Mouse (Mus musculus): ENCODE measurements at regions not wholly inside any gene's neighbourhood (a gene's known extent, or its start where the extent isn't known, plus 50 kb on each side); places are given as distances from the start of the nearest gene placed in this dataset.

GRCm38 (mm10) chr15:61342618-61343017 is 419.8 kb upstream of the A1bg start:
- Histone ChIP-seq H3K27me3 (ENCODE audit: insufficient read depth, low read length) (no peaks in the 10 kb centered on the region), H3K9me3 (ENCODE audit: low read length) (no peaks in the 10 kb centered on the region), H3K36me3 (ENCODE audit: insufficient read depth, low read length) (no peaks in the 10 kb centered on the region), H3K4me1 (replicated peaks; ENCODE audit: low read depth, low read length) (no peaks in the 10 kb centered on the region), H3K4me3 (replicated peaks; ENCODE audit: low read length) (no peak overlapping the region)
- no peak for TF ChIP-seq NANOG (IDR thresholded peaks at IDR 0.05; ENCODE audit: borderline replicate concordance, low read length)
- TF ChIP-seq CTCF (conservative IDR thresholded peaks at IDR 0.05; ENCODE audit: low read length): no peak
- TF ChIP-seq POU5F1 (IDR thresholded peaks at IDR 0.05; ENCODE audit: borderline replicate concordance, low read length): no peak

- H3K4me1 ChIP-seq (replicated peaks; ENCODE audit: low read depth, low read length): no peaks in the 10 kb centered on the region
- TF ChIP-seq NANOG (IDR thresholded peaks at IDR 0.05; ENCODE audit: borderline replicate concordance, low read length) (no peak), POU5F1 (IDR thresholded peaks at IDR 0.05; ENCODE audit: borderline replicate concordance, low read length) (no peak), CTCF (conservative IDR thresholded peaks at IDR 0.05; ENCODE audit: low read length) (no peak)
- H3K36me3 ChIP-seq (ENCODE audit: insufficient read depth, low read length): no peaks in the 10 kb centered on the region
- H3K27me3 ChIP-seq (ENCODE audit: insufficient read depth, low read length): no peaks in the 10 kb centered on the region
- H3K4me3 ChIP-seq (replicated peaks; ENCODE audit: low read length): no peak overlapping the region
- H3K9me3 ChIP-seq (ENCODE audit: low read length): no peaks in the 10 kb centered on the region
Observed at GRCm38 (mm10) chr15:61327925-61328324, 405.1 kb upstream of the A1bg start.

GRCm38 (mm10) chr15:61322243-61322642 is 399.4 kb upstream of the A1bg start:
- TF ChIP-seq NANOG (IDR thresholded peaks at IDR 0.05; ENCODE audit: borderline replicate concordance, low read length) (no peak), POU5F1 (IDR thresholded peaks at IDR 0.05; ENCODE audit: borderline replicate concordance, low read length) (no peak), CTCF (conservative IDR thresholded peaks at IDR 0.05; ENCODE audit: low read length) (no peak)
- Histone ChIP-seq H3K9me3 (ENCODE audit: low read length) (no peaks in the 10 kb centered on the region), H3K36me3 (ENCODE audit: insufficient read depth, low read length) (no peaks in the 10 kb centered on the region), H3K27me3 (ENCODE audit: insufficient read depth, low read length) (no peaks in the 10 kb centered on the region), H3K4me3 (replicated peaks; ENCODE audit: low read length) (no peak overlapping the region), H3K4me1 (replicated peaks; ENCODE audit: low read depth, low read length) (no peaks in the 10 kb centered on the region)

GRCm38 (mm10) chr15:61309452-61310165 is 386.8 kb upstream of the A1bg start:
- Histone ChIP-seq H3K4me1 (replicated peaks; ENCODE audit: low read depth, low read length) (no peaks in the 10 kb centered on the region), H3K9me3 (ENCODE audit: low read length) (no peaks in the 10 kb centered on the region), H3K36me3 (ENCODE audit: insufficient read depth, low read length) (no peaks in the 10 kb centered on the region), H3K27me3 (ENCODE audit: insufficient read depth, low read length) (no peaks in the 10 kb centered on the region), H3K4me3 (replicated peaks; ENCODE audit: low read length) (no peak overlapping the region)
- no peak for TF ChIP-seq POU5F1 (IDR thresholded peaks at IDR 0.05; ENCODE audit: borderline replicate concordance, low read length)
- TF ChIP-seq CTCF (conservative IDR thresholded peaks at IDR 0.05; ENCODE audit: low read length): no peak
- no peak for TF ChIP-seq NANOG (IDR thresholded peaks at IDR 0.05; ENCODE audit: borderline replicate concordance, low read length)

- H3K36me3 ChIP-seq (ENCODE audit: insufficient read depth, low read length): no peaks in the 10 kb centered on the region
- H3K27me3 ChIP-seq (ENCODE audit: insufficient read depth, low read length): no peaks in the 10 kb centered on the region
- no peaks in the 10 kb centered on the region for H3K4me1 ChIP-seq (replicated peaks; ENCODE audit: low read depth, low read length)
- no peaks in the 10 kb centered on the region for H3K9me3 ChIP-seq (ENCODE audit: low read length)
- TF ChIP-seq POU5F1 (IDR thresholded peaks at IDR 0.05; ENCODE audit: borderline replicate concordance, low read length) (no peak), NANOG (IDR thresholded peaks at IDR 0.05; ENCODE audit: borderline replicate concordance, low read length) (no peak), CTCF (conservative IDR thresholded peaks at IDR 0.05; ENCODE audit: low read length) (no peak)
- no peak overlapping the region for H3K4me3 ChIP-seq (replicated peaks; ENCODE audit: low read length)
Observed at GRCm38 (mm10) chr15:61308936-61309335, 386.1 kb upstream of the A1bg start.

- TF ChIP-seq POU5F1 (IDR thresholded peaks at IDR 0.05; ENCODE audit: borderline replicate concordance, low read length) (no peak), NANOG (IDR thresholded peaks at IDR 0.05; ENCODE audit: borderline replicate concordance, low read length) (no peak), CTCF (conservative IDR thresholded peaks at IDR 0.05; ENCODE audit: low read length) (no peak)
- no peaks in the 10 kb centered on the region for H3K36me3 ChIP-seq (ENCODE audit: insufficient read depth, low read length)
- no peaks in the 10 kb centered on the region for H3K27me3 ChIP-seq (ENCODE audit: insufficient read depth, low read length)
- H3K4me1 ChIP-seq (replicated peaks; ENCODE audit: low read depth, low read length): no peaks in the 10 kb centered on the region
- H3K9me3 ChIP-seq (ENCODE audit: low read length): no peaks in the 10 kb centered on the region
- H3K4me3 ChIP-seq (replicated peaks; ENCODE audit: low read length): no peak overlapping the region
Observed at GRCm38 (mm10) chr15:61304546-61304945, 381.7 kb upstream of the A1bg start.

- Histone ChIP-seq H3K36me3 (ENCODE audit: insufficient read depth, low read length) (no peaks in the 10 kb centered on the region), H3K4me1 (replicated peaks; ENCODE audit: low read depth, low read length) (no peaks in the 10 kb centered on the region), H3K27me3 (ENCODE audit: insufficient read depth, low read length) (no peaks in the 10 kb centered on the region), H3K4me3 (replicated peaks; ENCODE audit: low read length) (no peak overlapping the region), H3K9me3 (ENCODE audit: low read length) (no peaks in the 10 kb centered on the region)
- TF ChIP-seq CTCF (conservative IDR thresholded peaks at IDR 0.05; ENCODE audit: low read length) (no peak), POU5F1 (IDR thresholded peaks at IDR 0.05; ENCODE audit: borderline replicate concordance, low read length) (no peak), NANOG (IDR thresholded peaks at IDR 0.05; ENCODE audit: borderline replicate concordance, low read length) (no peak)
Observed at GRCm38 (mm10) chr15:61299796-61300195, 377.0 kb upstream of the A1bg start.

GRCm38 (mm10) chr15:61297447-61298208 is 374.8 kb upstream of the A1bg start:
- Histone ChIP-seq H3K4me3 (replicated peaks; ENCODE audit: low read length) (no peak overlapping the region), H3K4me1 (replicated peaks; ENCODE audit: low read depth, low read length) (no peaks in the 10 kb centered on the region)
- TF ChIP-seq NANOG (IDR thresholded peaks at IDR 0.05; ENCODE audit: borderline replicate concordance, low read length) (no peak), POU5F1 (IDR thresholded peaks at IDR 0.05; ENCODE audit: borderline replicate concordance, low read length) (no peak), CTCF (conservative IDR thresholded peaks at IDR 0.05; ENCODE audit: low read length) (no peak)

More at GRCm38 (mm10) chr15:61297447-61298208, 374.8 kb upstream of the A1bg start:
- no peaks in the 10 kb centered on the region for H3K27me3 ChIP-seq (ENCODE audit: insufficient read depth, low read length)
- no peaks in the 10 kb centered on the region for H3K9me3 ChIP-seq (ENCODE audit: low read length)
- H3K36me3 ChIP-seq (ENCODE audit: insufficient read depth, low read length): no peaks in the 10 kb centered on the region
